Mouse (Mus musculus): Measurements from ENCODE around the gene Glt28d2. TPM values are rescaled to one million over a fixed set of nuclear protein-coding genes. Genes with fewer than 3 reads are reported as not detected.

Glt28d2 gene
- total and polyA plus RNA-seq, 3 experiments, result 0.04 to 0.08 TPM; not detected in 1

GRCm38 (mm10) chr3:85827283-85827682 lies 60.0 kb downstream of the Glt28d2 start:
- no peaks in the 10 kb centered on the region for H3K36me3 ChIP-seq (replicated peaks in 1 of 2; ENCODE audit: control insufficient read depth in 1 of 2, insufficient read depth in 1 of 2, low read length in 1 of 2)
- no peak for TF ChIP-seq UBTF (IDR thresholded peaks at IDR 0.05; ENCODE audit: low read depth, low read length)
- no peak for TF ChIP-seq TBP (conservative IDR thresholded peaks at IDR 0.05; ENCODE audit: low read depth, low read length)
- TF ChIP-seq ZC3H11A (IDR thresholded peaks at IDR 0.05; ENCODE audit: low read depth, low read length), result no peak
- no peak for TF ChIP-seq EP300 (IDR thresholded peaks at IDR 0.05; ENCODE audit: low read length)
- H3K4me1 ChIP-seq (ENCODE audit: control insufficient read depth in 1 of 2, insufficient read depth in 2 of 2), result no peaks in the 10 kb centered on the region
- no peak overlapping the region for H3K4me3 ChIP-seq (replicated peaks in 1 of 3; ENCODE audit: low read depth in 2 of 3, low read length in 2 of 3, poor library complexity in 1 of 3)
- H3K9ac ChIP-seq (ENCODE audit: insufficient read depth, low read depth), result no peak overlapping the region
- DNase-seq (ENCODE audit: extremely low read depth), result no peak
- no peaks in the 10 kb centered on the region for H3K9me3 ChIP-seq (replicated peaks; ENCODE audit: low read length)
- no peaks in the 10 kb centered on the region for H3K27me3 ChIP-seq (replicated peaks)
- H3K4me2 ChIP-seq (ENCODE audit: insufficient read depth, low read depth, poor library complexity, severe bottlenecking), result no peak overlapping the region
- no peak overlapping the region; the same call in 1 of the 2 replicates for H3K27ac ChIP-seq (ENCODE audit: insufficient read depth, low read depth)
- dilution Hi-C loops (cut with MboI; ENCODE audit: extremely low pct_ligation_motif_present, extremely low pct_unique_long_range_greater_than_20kb, low sequenced_read_pairs) (no loop called here), in situ Hi-C loops (cut with MboI; ENCODE audit: low pct_ligation_motif_present, low pct_unique_long_range_greater_than_20kb, low sequenced_read_pairs) (no loop called here)
- H3K79me2 ChIP-seq (replicated peaks; ENCODE audit: control insufficient read depth, extremely low read depth, insufficient read depth, poor library complexity, severe bottlenecking), result no peaks in the 10 kb centered on the region

- Histone ChIP-seq H3K4me2 (ENCODE audit: insufficient read depth, low read depth, poor library complexity, severe bottlenecking) (no peak overlapping the region), H3K36me3 (replicated peaks in 1 of 2; ENCODE audit: control insufficient read depth in 1 of 2, insufficient read depth in 1 of 2, low read length in 1 of 2) (no peaks in the 10 kb centered on the region), H3K9ac (ENCODE audit: insufficient read depth, low read depth) (no peak overlapping the region), H3K79me2 (replicated peaks; ENCODE audit: control insufficient read depth, extremely low read depth, insufficient read depth, poor library complexity, severe bottlenecking) (no peaks in the 10 kb centered on the region), H3K27me3 (replicated peaks) (no peaks in the 10 kb centered on the region), H3K27ac (ENCODE audit: insufficient read depth, low read depth) (no peak overlapping the region), H3K4me1 (ENCODE audit: control insufficient read depth in 1 of 2, insufficient read depth in 2 of 2) (no peaks in the 10 kb centered on the region), H3K9me3 (replicated peaks; ENCODE audit: low read length) (no peaks in the 10 kb centered on the region), H3K4me3 (replicated peaks in 1 of 3; ENCODE audit: low read depth in 2 of 3, low read length in 2 of 3, poor library complexity in 1 of 3) (no peak overlapping the region)
- no peak for DNase-seq (ENCODE audit: extremely low read depth)
- no peak for TF ChIP-seq PAX5 (IDR thresholded peaks at IDR 0.05; ENCODE audit: low read length)
- no peak for TF ChIP-seq SIN3A (IDR thresholded peaks at IDR 0.05; ENCODE audit: low read length)
- no peak for TF ChIP-seq MAFK (IDR thresholded peaks at IDR 0.05; ENCODE audit: insufficient replicate concordance, low read length)
- TF ChIP-seq USF2 (conservative IDR thresholded peaks at IDR 0.05; ENCODE audit: low read depth, low read length), result no peak
- TF ChIP-seq GABPA (IDR thresholded peaks at IDR 0.05; ENCODE audit: insufficient replicate concordance, low read depth, low read length), result no peak
- TF ChIP-seq POLR2A (IDR thresholded peaks at IDR 0.05; ENCODE audit: low read depth, low read length), result no peak
- no peak for TF ChIP-seq UBTF (IDR thresholded peaks at IDR 0.05; ENCODE audit: low read depth, low read length)
- TF ChIP-seq MAX (IDR thresholded peaks at IDR 0.05; ENCODE audit: low read length), result no peak
- TF ChIP-seq NELFE (IDR thresholded peaks at IDR 0.05; ENCODE audit: low read depth, low read length), result no peak
- no peak for TF ChIP-seq MXI1 (IDR thresholded peaks at IDR 0.05; ENCODE audit: low read depth, low read length)
- no peak for TF ChIP-seq NRF1 (IDR thresholded peaks at IDR 0.05; ENCODE audit: low read depth, low read length)
- no peak for TF ChIP-seq POLR2AphosphoS2 (IDR thresholded peaks at IDR 0.05; ENCODE audit: low read depth, low read length)
- no peak for TF ChIP-seq RAD21 (IDR thresholded peaks at IDR 0.05; ENCODE audit: low read depth, low read length)
- dilution Hi-C loops (cut with MboI; ENCODE audit: extremely low pct_ligation_motif_present, extremely low pct_unique_long_range_greater_than_20kb, low sequenced_read_pairs) (no loop called here), in situ Hi-C loops (cut with MboI; ENCODE audit: low pct_ligation_motif_present, low pct_unique_long_range_greater_than_20kb, low sequenced_read_pairs) (no loop called here)
These were observed 66.3 kb downstream of the Glt28d2 start for GRCm38 (mm10) chr3:85820839-85821548.

Other genes with a start within 250 kb of the Glt28d2 start
- 0.17 TPM in 2 replicates for gene Fam160a1, start 70.2 kb downstream of the Glt28d2 start, total RNA-seq (2012; rRNA removed)
- 0.20 and 0.41 TPM in 2 replicates for gene Fam160a1, start 70.2 kb downstream of the Glt28d2 start, total RNA-seq (2014; rRNA removed)
- gene Fam160a1, start 70.2 kb downstream of the Glt28d2 start, polyA plus RNA-seq (2012; ENCODE audit: insufficient read length, low read depth), result 0.34 and 0.41 TPM in 2 replicates
- 0.08 and 0.17 TPM in 2 replicates for gene Gm37240, start within 50 bp of the Glt28d2 start, total RNA-seq (2012; rRNA removed)
- gene Gm37240, start within 50 bp of the Glt28d2 start, total RNA-seq (2014; rRNA removed), result 0.14 and 0.19 TPM in 2 replicates
- 0.14 TPM in 1 of 2 replicates, not detected in the other for gene Gm37240, start within 50 bp of the Glt28d2 start, polyA plus RNA-seq (2012; ENCODE audit: insufficient read length, low read depth)
- 0.63 and 0.76 TPM in 2 replicates for gene Sh3d19, start 83.6 kb upstream of the Glt28d2 start, total RNA-seq (2012; rRNA removed)
- 0.16 TPM in 2 replicates for gene Sh3d19, start 83.6 kb upstream of the Glt28d2 start, total RNA-seq (2014; rRNA removed)
- 0.33 and 0.42 TPM in 2 replicates for gene Sh3d19, start 83.6 kb upstream of the Glt28d2 start, polyA plus RNA-seq (2012; ENCODE audit: insufficient read length, low read depth)
- gene Prss48, start 115.0 kb upstream of the Glt28d2 start, total RNA-seq (2012; rRNA removed), result not detected in 2 replicates
- gene Prss48, start 115.0 kb upstream of the Glt28d2 start, total RNA-seq (2014; rRNA removed), result not detected in 2 replicates
- not detected in 2 replicates for gene Prss48, start 115.0 kb upstream of the Glt28d2 start, polyA plus RNA-seq (2012; ENCODE audit: insufficient read length, low read depth)